Mouse (Mus musculus) embryonic facial prominence, embryonic 14.5 days (tissue): ENCODE results near the gene Tas2r119. TPM values are rescaled to one million over a fixed set of nuclear protein-coding genes. Genes with fewer than 3 reads are reported as not detected.

Source experiments
- ATAC-seq: fragments of 200-750 bp; cut with Nextera tagmentation; 2 replicates; pipeline ENCODE4 v1.8.0; 2017; ENCODE audit warnings: low read depth, moderate number of reproducible peaks, moderate TSS enrichment
- DNase-seq: peaks from one replicate; pipeline ENCODE4 v3.0.0-alpha.2; 2015; ENCODE audit warnings: low spot score
- H3K27ac ChIP-seq: fragments of 300-500 bp; sonication (generic); replicated peaks from 2 replicates; pipeline ENCODE4 v1.5.1; 2014; ENCODE audit warnings: low read depth, mild to moderate bottlenecking, low read length, moderate library complexity
- H3K27me3 ChIP-seq: fragments of 300-500 bp; sonication (generic); replicated peaks from 2 replicates; pipeline ENCODE4 v1.6.1; 2014; ENCODE audit warnings: low read length; ENCODE audit not compliant: control insufficient read depth, insufficient read depth
- H3K36me3 ChIP-seq: fragments of 300-500 bp; sonication (generic); 2 replicates; pipeline ENCODE4 v1.6.1; 2014; ENCODE audit warnings: low read length, mixed read lengths; ENCODE audit not compliant: control insufficient read depth, insufficient read depth
- H3K4me1 ChIP-seq: fragments of 300-500 bp; sonication (generic); 2 replicates; pipeline ENCODE4 v1.6.1; 2014; ENCODE audit warnings: antibody characterized with exemption, low read length; ENCODE audit not compliant: control insufficient read depth, insufficient read depth
- H3K4me2 ChIP-seq: fragments of 300-500 bp; sonication (generic); 2 replicates; pipeline ENCODE4 v1.6.1; 2014; ENCODE audit warnings: low read depth, mild to moderate bottlenecking, low read length, moderate library complexity, mixed read lengths
- H3K4me3 ChIP-seq: fragments of 300-500 bp; sonication (generic); 2 replicates; pipeline ENCODE4 v1.5.1; 2014; ENCODE audit warnings: low read depth, mild to moderate bottlenecking, low read length
- H3K9ac ChIP-seq: fragments of 300-500 bp; sonication (generic); 2 replicates; pipeline ENCODE4 v1.6.1; 2014; ENCODE audit warnings: low read depth, mild to moderate bottlenecking, low read length, moderate library complexity, mixed read lengths
- H3K9me3 ChIP-seq: fragments of 300-500 bp; sonication (generic); 2 replicates; pipeline ENCODE4 v1.6.1; 2016; ENCODE audit warnings: low read length; ENCODE audit not compliant: control insufficient read depth
- WGBS: fragments of 180-500 bp; shearing (Covaris S2); extraction: QIAGEN DNeasy Blood & Tissue Kit; methylation state at CpG from one replicate; pipeline ENCODE4 v1.1.7; 2014; 5-methylcytosine and 5-hydroxymethylcytosine counted together
- polyA plus RNA-seq: library from polyadenylated mRNA; unstranded; fragments of >200 nt; fragmentation: Nextera tagmentation; extraction: Ambion mirVana; gene quantifications from 2 replicates; pipeline ENCODE4 v1.2.1, GENCODE M21; 2014

The Tas2r119 gene
- polyA plus RNA-seq, 1 experiment from 2014 or later = not detected

DNA sequence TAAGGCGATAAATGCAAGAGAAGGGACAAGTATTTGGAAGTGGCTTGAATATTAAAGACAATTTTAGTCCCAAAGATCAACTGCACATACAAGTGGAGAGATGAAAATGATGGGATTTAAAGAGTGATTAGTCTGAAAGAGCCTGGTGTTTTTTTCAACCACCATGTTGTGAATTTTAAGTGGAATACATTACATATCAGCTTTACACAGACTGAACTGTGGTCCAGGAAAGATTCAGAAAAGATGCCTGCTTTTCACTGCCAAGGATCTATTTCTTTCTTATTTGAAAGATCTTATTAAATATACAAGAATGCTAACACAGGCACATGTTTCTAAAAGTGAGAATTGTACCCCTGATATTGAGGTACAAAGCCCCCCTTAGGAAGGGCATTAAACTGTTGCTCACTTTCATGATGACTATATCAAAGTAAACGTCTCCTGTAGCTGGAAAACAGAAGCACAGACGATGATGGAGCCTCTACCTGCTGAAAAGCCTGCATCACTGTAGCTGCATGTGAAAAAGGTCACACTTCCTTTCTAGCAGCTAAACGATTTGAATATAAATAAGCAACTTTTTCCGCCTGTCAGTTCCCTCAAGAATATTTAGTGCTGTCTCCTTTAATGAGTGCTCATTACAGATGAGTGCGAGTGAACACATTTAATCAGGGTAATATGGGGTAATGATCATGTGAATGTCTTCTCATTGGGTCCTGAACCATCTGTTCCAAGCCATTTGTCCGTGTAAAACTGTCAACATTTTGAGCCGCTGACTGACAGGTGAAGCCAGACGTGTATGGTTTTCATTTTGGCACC is 4.7 kb upstream of the Tas2r119 start:
- no peak overlapping the region for H3K27ac ChIP-seq
- no peak overlapping the region for H3K4me3 ChIP-seq
- DNase-seq (peak; percentile 17), ATAC-seq (no peak)
- no peaks in the 10 kb centered on the region for H3K36me3 ChIP-seq
- no peak overlapping the region for H3K9ac ChIP-seq
- H3K4me2 ChIP-seq = no peak overlapping the region
- WGBS = 51% methylated on average over 9 of the region's 9 CpGs
- H3K9me3 ChIP-seq = no peaks in the 10 kb centered on the region
- no peaks in the 10 kb centered on the region; the same call in 1 of the 2 replicates for H3K4me1 ChIP-seq
- no peaks in the 10 kb centered on the region for H3K27me3 ChIP-seq

DNA sequence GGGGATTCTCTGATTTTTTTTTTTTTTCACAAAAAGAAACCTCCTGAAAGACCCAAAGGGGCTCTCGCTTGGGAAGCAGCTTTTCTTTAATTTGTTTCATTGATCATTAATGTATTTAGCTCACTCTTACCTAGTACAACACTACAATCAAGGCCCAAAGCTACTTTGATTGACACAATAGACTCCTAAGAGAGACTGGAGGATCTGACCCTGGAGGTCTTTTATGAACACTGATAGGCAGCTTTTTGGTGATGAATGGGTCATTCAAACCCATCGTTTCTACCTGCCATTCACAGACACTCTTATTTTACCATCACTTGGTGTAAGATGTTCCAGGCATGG is 4.1 kb upstream of the Tas2r119 start:
- no peak for DNase-seq
- WGBS = 67% methylated on average over 2 of the region's 2 CpGs
- H3K4me3 ChIP-seq = no peak overlapping the region
- no peaks in the 10 kb centered on the region for H3K9me3 ChIP-seq
- H3K27me3 ChIP-seq = no peaks in the 10 kb centered on the region
- H3K4me1 ChIP-seq = no peaks in the 10 kb centered on the region; the same call in 1 of the 2 replicates
- H3K4me2 ChIP-seq = no peak overlapping the region
- H3K9ac ChIP-seq = no peak overlapping the region
- no peak overlapping the region for H3K27ac ChIP-seq
- no peaks in the 10 kb centered on the region for H3K36me3 ChIP-seq
- ATAC-seq = no peak

DNA sequence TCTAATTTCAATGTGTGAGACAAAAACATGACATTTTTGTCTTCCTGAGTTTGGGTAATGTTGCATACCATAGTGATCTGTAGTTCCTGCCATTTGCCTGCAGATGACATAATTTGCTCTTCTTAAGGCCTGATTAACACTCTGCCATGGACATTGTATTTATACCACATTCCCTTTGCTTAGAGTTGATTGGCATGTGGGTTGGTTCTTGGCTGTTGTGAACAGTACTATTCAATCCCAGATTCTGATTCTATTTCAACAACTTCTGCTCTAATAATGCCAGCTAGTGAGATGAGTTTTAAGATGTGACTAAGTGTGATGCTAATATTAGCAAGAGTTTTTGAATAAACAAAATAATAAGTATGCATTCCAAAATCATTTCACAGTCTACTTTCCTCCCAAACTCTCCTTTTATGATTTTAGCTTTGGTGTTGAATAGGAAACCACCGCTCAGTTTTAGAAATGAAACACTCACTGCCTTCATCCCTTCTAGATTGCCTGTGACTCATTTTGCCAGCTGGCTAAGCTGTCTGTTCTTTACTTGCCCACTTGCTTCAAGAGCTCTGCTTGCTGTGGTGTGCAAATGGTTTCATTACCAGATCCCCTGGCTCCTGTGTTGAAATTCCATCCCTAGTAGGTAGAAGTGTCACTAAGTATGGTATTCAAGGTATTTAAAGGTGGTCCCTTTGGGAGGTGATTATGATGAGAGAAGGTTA is 3.1 kb downstream of the Tas2r119 start:
- no peak for ATAC-seq
- Histone ChIP-seq H3K27me3 (no peaks in the 10 kb centered on the region), H3K27ac (no peak overlapping the region), H3K4me3 (no peak overlapping the region), H3K4me1 (no peaks in the 10 kb centered on the region), H3K4me2 (no peak overlapping the region), H3K36me3 (no peaks in the 10 kb centered on the region), H3K9ac (no peak overlapping the region), H3K9me3 (no peaks in the 10 kb centered on the region)
- WGBS = 80% methylated on average over 1 of the region's 1 CpGs
- DNase-seq = no peak

DNA sequence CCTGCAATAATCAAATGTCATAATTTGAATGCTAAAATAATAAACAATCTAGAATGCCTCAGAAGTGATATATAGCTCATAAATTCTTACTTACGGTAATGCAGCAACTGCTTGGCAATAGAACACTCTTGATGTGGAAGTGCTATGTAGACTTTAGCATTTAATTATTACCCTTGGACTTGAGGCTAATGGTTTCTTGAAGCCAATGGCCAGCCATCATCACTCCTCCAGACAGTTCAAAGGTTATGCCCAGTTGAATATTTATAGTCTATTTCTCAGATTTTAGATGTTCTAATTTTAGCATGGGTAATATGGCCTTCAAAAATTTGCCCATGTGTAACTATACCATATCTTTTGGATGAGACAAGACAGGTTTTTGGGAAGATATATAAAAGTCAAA is 4.9 kb downstream of the Tas2r119 start:
- 77% methylated on average over 1 of the region's 1 CpGs for WGBS
- Histone ChIP-seq H3K9ac (no peak overlapping the region), H3K27me3 (no peaks in the 10 kb centered on the region), H3K27ac (no peak overlapping the region), H3K4me3 (no peak overlapping the region), H3K36me3 (no peaks in the 10 kb centered on the region), H3K4me2 (no peak overlapping the region), H3K9me3 (no peaks in the 10 kb centered on the region), H3K4me1 (no peaks in the 10 kb centered on the region)
- DNase-seq (no peak), ATAC-seq (no peak)

DNA sequence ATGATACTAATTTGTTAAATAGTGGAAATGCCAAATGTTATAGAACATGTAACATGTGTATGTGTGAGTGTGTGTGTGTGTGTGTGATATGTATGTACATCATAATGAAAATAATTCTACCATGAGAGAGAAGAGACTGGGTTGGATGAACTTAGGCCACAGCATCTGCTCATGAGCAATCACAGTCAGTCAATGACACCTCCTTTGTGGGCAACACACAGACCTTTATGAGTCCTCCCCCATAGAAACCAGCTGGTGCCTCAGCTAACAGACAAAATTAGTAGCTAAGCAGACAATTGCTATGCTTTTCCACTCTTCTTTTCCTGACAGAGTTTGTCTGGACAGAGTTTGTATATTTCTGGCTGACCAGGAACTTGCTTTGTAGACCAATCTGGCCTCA is 7.9 kb downstream of the Tas2r119 start:
- no peaks in the 10 kb centered on the region for H3K27me3 ChIP-seq

DNA sequence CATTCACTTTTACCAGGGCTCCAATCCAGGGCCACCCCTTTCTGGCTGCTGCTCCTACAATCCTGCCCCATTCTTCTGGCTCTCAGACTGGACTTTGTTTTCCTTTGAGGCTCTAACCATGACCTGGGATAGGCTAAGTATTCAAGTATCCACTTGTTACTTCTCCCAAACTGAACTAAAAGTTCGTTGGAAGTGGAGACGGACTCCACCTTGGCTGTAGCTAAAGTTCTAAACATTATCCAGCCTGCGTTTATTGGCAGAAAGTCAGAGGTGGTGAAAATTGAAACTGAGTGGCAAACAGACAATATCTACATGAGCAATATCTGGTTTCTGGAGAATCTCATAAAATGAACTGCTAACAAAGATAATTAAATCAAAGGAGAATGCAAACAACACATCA is 12.8 kb downstream of the Tas2r119 start:
- Histone ChIP-seq H3K9ac (no peak overlapping the region), H3K9me3 (no peaks in the 10 kb centered on the region), H3K36me3 (no peaks in the 10 kb centered on the region), H3K4me1 (no peaks in the 10 kb centered on the region), H3K4me2 (no peak overlapping the region), H3K4me3 (no peak overlapping the region), H3K27ac (no peak overlapping the region), H3K27me3 (no peaks in the 10 kb centered on the region)
- ATAC-seq (no peak), DNase-seq (no peak)
- WGBS = 63% methylated on average over 3 of the region's 3 CpGs

More for the DNA sequence above, 7.9 kb downstream of the Tas2r119 start:
- H3K4me3 ChIP-seq = no peak overlapping the region
- no peak overlapping the region for H3K9ac ChIP-seq
- ATAC-seq (no peak), DNase-seq (no peak)
- no peak overlapping the region for H3K4me2 ChIP-seq
- no peak overlapping the region for H3K27ac ChIP-seq
- no peaks in the 10 kb centered on the region for H3K36me3 ChIP-seq
- H3K4me1 ChIP-seq = no peaks in the 10 kb centered on the region
- no peaks in the 10 kb centered on the region for H3K9me3 ChIP-seq

DNA sequence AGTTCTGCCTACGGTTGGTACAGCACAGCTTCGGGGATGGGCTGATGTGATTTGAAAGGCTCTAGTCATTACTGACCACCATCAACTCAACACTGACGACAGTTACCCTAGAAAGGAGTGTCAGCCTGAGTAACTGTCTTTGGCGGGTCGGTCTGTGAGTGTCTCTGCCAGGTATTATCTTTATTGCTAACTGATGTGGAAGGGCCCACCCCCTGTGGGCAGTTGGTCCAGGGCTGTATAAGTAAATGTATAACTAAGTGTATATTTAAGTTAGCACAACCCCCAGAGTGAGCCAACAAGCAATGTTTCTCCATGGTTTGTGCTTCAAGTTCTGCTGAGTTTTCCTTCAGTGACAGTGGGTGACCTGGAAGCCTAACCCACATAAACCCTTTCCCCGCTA is 13.3 kb downstream of the Tas2r119 start:
- no peaks in the 10 kb centered on the region for H3K36me3 ChIP-seq
- no peaks in the 10 kb centered on the region for H3K4me1 ChIP-seq
- no peaks in the 10 kb centered on the region for H3K9me3 ChIP-seq
- 86% methylated on average over 6 of the region's 6 CpGs for WGBS
- no peak overlapping the region for H3K27ac ChIP-seq
- H3K27me3 ChIP-seq = no peaks in the 10 kb centered on the region
- DNase-seq (no peak), ATAC-seq (no peak)
- H3K9ac ChIP-seq = no peak overlapping the region
- H3K4me3 ChIP-seq = no peak overlapping the region
- no peak overlapping the region for H3K4me2 ChIP-seq

DNA sequence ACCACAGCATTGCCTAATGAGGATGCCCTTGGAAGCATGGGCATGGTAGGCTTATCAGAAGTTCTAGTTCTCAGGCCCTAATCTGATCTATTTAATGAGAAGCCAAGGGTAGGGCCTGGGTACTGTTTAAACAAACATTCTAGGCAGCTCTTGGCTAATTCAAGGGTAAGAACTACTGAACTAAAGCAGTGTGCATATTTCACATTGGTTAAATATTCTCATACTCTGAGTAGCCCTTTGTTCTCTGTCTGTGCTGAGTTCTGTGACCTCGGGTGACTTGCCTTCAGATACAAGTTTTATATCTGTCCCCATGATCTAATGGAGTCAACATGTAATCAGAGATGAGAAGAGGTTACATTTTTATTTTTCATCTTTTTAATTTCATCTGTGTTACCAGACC is 15.9 kb downstream of the Tas2r119 start:
- Histone ChIP-seq H3K9ac (no peak overlapping the region), H3K4me1 (0 out of 2 replicates have a peak, but pooled peaks cover 2% of the 10 kb centered on the region), H3K36me3 (no peaks in the 10 kb centered on the region), H3K9me3 (no peaks in the 10 kb centered on the region), H3K4me3 (no peak overlapping the region), H3K4me2 (no peak overlapping the region), H3K27me3 (no peaks in the 10 kb centered on the region), H3K27ac (no peak overlapping the region)
- no peak for DNase-seq
- no peak for ATAC-seq
- WGBS = 63% methylated on average over 1 of the region's 1 CpGs

DNA sequence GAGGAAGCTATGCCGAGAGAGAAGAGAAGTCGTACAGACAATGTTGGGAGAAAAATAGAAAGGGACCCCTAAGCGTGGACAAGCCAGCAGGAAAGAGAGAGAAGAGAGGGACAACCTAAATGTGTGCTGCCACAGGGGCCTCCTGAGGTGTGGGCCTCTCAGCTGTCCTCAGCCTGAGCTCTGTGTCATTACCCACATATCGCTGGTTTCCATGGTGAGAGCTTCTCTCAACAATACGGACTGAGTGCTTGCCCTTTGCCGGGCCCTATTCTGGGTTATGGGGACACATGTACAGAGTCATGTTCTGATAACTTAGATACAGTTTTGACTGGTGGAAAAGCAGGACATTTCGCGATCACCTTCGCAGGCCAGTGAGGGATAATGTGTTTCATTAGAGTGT is 21.0 kb downstream of the Tas2r119 start:
- no peaks in the 10 kb centered on the region for H3K9me3 ChIP-seq
- no peak overlapping the region for H3K27ac ChIP-seq
- no peak overlapping the region for H3K9ac ChIP-seq
- H3K4me3 ChIP-seq = no peak overlapping the region
- DNase-seq (no peak), ATAC-seq (no peak)
- no peaks in the 10 kb centered on the region for H3K36me3 ChIP-seq
- 77% methylated on average over 9 of the region's 9 CpGs for WGBS
- peaks cover 8% of the 10 kb centered on the region; the same call in 1 of the 2 replicates for H3K4me1 ChIP-seq
- no peak overlapping the region for H3K4me2 ChIP-seq
- H3K27me3 ChIP-seq = no peaks in the 10 kb centered on the region
